Mouse (Mus musculus) kidney, embryonic 14.5 days (tissue): ENCODE data around the gene Olfml3. TPM values are rescaled to one million over a fixed set of nuclear protein-coding genes. Genes with fewer than 3 reads are reported as not detected.

Experiments
- ATAC-seq: fragments of 200-750 bp; cut with Nextera tagmentation; 2 replicates; pipeline ENCODE4 v1.8.0; 2017; ENCODE audit warnings: moderate number of reproducible peaks, mild to moderate bottlenecking, moderate TSS enrichment, moderate library complexity; ENCODE audit not compliant: low FRiP score, low TSS enrichment
- H3K27ac ChIP-seq: fragments of 300-500 bp; sonication (generic); 2 replicates; pipeline ENCODE4 v1.5.1; 2014; ENCODE audit warnings: low read depth, mild to moderate bottlenecking, low read length, moderate library complexity, mixed read lengths
- H3K27me3 ChIP-seq: fragments of 300-500 bp; sonication (generic); 2 replicates; pipeline ENCODE4 v1.6.1; 2014; ENCODE audit warnings: mild to moderate bottlenecking, low read length; ENCODE audit not compliant: control insufficient read depth, insufficient read depth
- H3K36me3 ChIP-seq: fragments of 300-500 bp; sonication (generic); 2 replicates; pipeline ENCODE4 v1.6.1; 2014; ENCODE audit warnings: low read length, mixed read lengths; ENCODE audit not compliant: control insufficient read depth, insufficient read depth
- H3K4me1 ChIP-seq: fragments of 300-500 bp; sonication (generic); 2 replicates; pipeline ENCODE4 v1.6.1; 2014; ENCODE audit warnings: low read length, mixed read lengths; ENCODE audit not compliant: control insufficient read depth, insufficient read depth
- H3K4me2 ChIP-seq: fragments of 300-500 bp; sonication (generic); replicated peaks from 2 replicates; pipeline ENCODE4 v1.6.1; 2014; ENCODE audit warnings: low read depth, mild to moderate bottlenecking, low read length
- H3K4me3 ChIP-seq: fragments of 300-500 bp; sonication (generic); 2 replicates; pipeline ENCODE4 v1.5.1; 2014; ENCODE audit warnings: mild to moderate bottlenecking, low read length
- H3K9ac ChIP-seq: fragments of 300-500 bp; sonication (generic); 2 replicates; pipeline ENCODE4 v1.6.1; 2014; ENCODE audit warnings: low read depth, mild to moderate bottlenecking, low read length, moderate library complexity
- H3K9me3 ChIP-seq: fragments of 300-500 bp; sonication (generic); 2 replicates; pipeline ENCODE4 v1.6.1; 2016; ENCODE audit warnings: low read length; ENCODE audit not compliant: control insufficient read depth
- WGBS: fragments of 180-500 bp; shearing (Covaris S2); extraction: QIAGEN DNeasy Blood & Tissue Kit; methylation state at CpG from one replicate; pipeline ENCODE4 v1.1.7; 2014; 5-methylcytosine and 5-hydroxymethylcytosine counted together
- polyA plus RNA-seq: library from polyadenylated mRNA; unstranded; fragments of >200 nt; fragmentation: Nextera tagmentation; extraction: Ambion mirVana; gene quantifications from 2 replicates; pipeline ENCODE4 v1.2.1, GENCODE M21; 2014

Gene Olfml3
- polyA plus RNA-seq, 1 experiment from 2014 or later = 58.4 TPM

- Histone ChIP-seq H3K4me2 (no peak overlapping the region), H3K36me3 (peaks cover 85% of the 10 kb centered on the region), H3K4me3 (no peak overlapping the region), H3K9ac (no peak overlapping the region), H3K9me3 (no peaks in the 10 kb centered on the region), H3K27ac (no peak overlapping the region), H3K27me3 (no peaks in the 10 kb centered on the region), H3K4me1 (no peaks in the 10 kb centered on the region)
- WGBS = 82% methylated on average over 5 of the region's 5 CpGs
- ATAC-seq = no peak
Observed at GRCm38 (mm10) chr3:103746711-103747110, 8.9 kb upstream of the Olfml3 start.

GRCm38 (mm10) chr3:103745001-103745770 is 7.4 kb upstream of the Olfml3 start:
- Histone ChIP-seq H3K9me3 (no peaks in the 10 kb centered on the region), H3K4me2 (no peak overlapping the region), H3K4me3 (no peak overlapping the region), H3K27ac (no peak overlapping the region), H3K36me3 (peaks cover 75% of the 10 kb centered on the region), H3K9ac (no peak overlapping the region), H3K27me3 (no peaks in the 10 kb centered on the region), H3K4me1 (no peaks in the 10 kb centered on the region)
- ATAC-seq = no peak
- 64% methylated on average over 14 of the region's 14 CpGs for WGBS

GRCm38 (mm10) chr3:103743208-103743607 is 5.4 kb upstream of the Olfml3 start:
- H3K9ac ChIP-seq = no peak overlapping the region
- H3K27me3 ChIP-seq = no peaks in the 10 kb centered on the region
- no peak for ATAC-seq
- no peak overlapping the region for H3K27ac ChIP-seq
- H3K4me2 ChIP-seq = no peak overlapping the region
- no peaks in the 10 kb centered on the region for H3K9me3 ChIP-seq
- H3K4me3 ChIP-seq = no peak overlapping the region
- H3K4me1 ChIP-seq = no peaks in the 10 kb centered on the region
- H3K36me3 ChIP-seq = peaks cover 59% of the 10 kb centered on the region
- WGBS = 82% methylated on average over 6 of the region's 6 CpGs

GRCm38 (mm10) chr3:103740342-103740741 is 2.5 kb upstream of the Olfml3 start:
- Histone ChIP-seq H3K4me1 (peaks cover 21% of the 10 kb centered on the region), H3K27ac (no peak overlapping the region), H3K4me3 (no peak overlapping the region), H3K27me3 (no peaks in the 10 kb centered on the region), H3K9me3 (no peaks in the 10 kb centered on the region), H3K9ac (no peak overlapping the region), H3K36me3 (peaks cover 34% of the 10 kb centered on the region), H3K4me2 (no peak overlapping the region)
- ATAC-seq = no peak
- WGBS = 47% methylated on average over 5 of the region's 5 CpGs

- peak within 1 kb of the TSS; percentile 54 for H3K9ac ChIP-seq
- H3K9me3 ChIP-seq = no peaks in the 10 kb centered on the region
- peaks cover 32% of the 10 kb centered on the region for H3K4me1 ChIP-seq
- peaks cover 24% of the 10 kb centered on the region for H3K36me3 ChIP-seq
- peak within 1 kb of the TSS; percentile 94 for H3K27ac ChIP-seq
- H3K4me3 ChIP-seq = peak within 1 kb of the TSS; percentile 40
- WGBS = 93% methylated on average over 1 of the region's 1 CpGs
- no peak for ATAC-seq
- H3K27me3 ChIP-seq = no peaks in the 10 kb centered on the region
- H3K4me2 ChIP-seq = peak within 1 kb of the TSS; percentile 51
Observed at GRCm38 (mm10) chr3:103739329-103739728, 1.5 kb upstream of the Olfml3 start, which contains the start of gene Gm10964. Gene Gm10964 (plus strand): TSS chr3:103739366.

- Histone ChIP-seq H3K9me3 (no peaks in the 10 kb centered on the region), H3K4me2 (peak overlapping the region; percentile 51), H3K4me3 (peak overlapping the region; percentile 40), H3K4me1 (peaks cover 48% of the 10 kb centered on the region), H3K27ac (peak overlapping the region; percentile 94), H3K9ac (peak overlapping the region; percentile 54), H3K36me3 (peaks cover 7% of the 10 kb centered on the region; the same call in 1 of the 2 replicates), H3K27me3 (no peaks in the 10 kb centered on the region)
- ATAC-seq = no peak
- 20% methylated on average over 16 of the region's 16 CpGs for WGBS
Observed at GRCm38 (mm10) chr3:103737061-103737754, 593 bp downstream of the Olfml3 start.

GRCm38 (mm10) chr3:103735776-103736600 is 1.8 kb downstream of the Olfml3 start:
- H3K27me3 ChIP-seq = no peaks in the 10 kb centered on the region
- no peaks in the 10 kb centered on the region for H3K9me3 ChIP-seq
- peak overlapping the region; percentile 51 for H3K4me2 ChIP-seq
- H3K9ac ChIP-seq = peak overlapping the region; percentile 54
- peaks cover 48% of the 10 kb centered on the region for H3K4me1 ChIP-seq
- peaks cover 4% of the 10 kb centered on the region; the same call in 1 of the 2 replicates for H3K36me3 ChIP-seq
- 57% methylated on average over 28 of the region's 28 CpGs for WGBS
- ATAC-seq = no peak
- H3K4me3 ChIP-seq = peak overlapping the region; percentile 40
- H3K27ac ChIP-seq = peak overlapping the region; percentile 94; the same call in 1 of the 2 replicates

- Histone ChIP-seq H3K4me3 (peak overlapping the region; percentile 40), H3K9me3 (no peaks in the 10 kb centered on the region), H3K4me1 (peaks cover 48% of the 10 kb centered on the region), H3K4me2 (peak overlapping the region; percentile 51), H3K27me3 (no peaks in the 10 kb centered on the region), H3K36me3 (peaks cover 4% of the 10 kb centered on the region; the same call in 1 of the 2 replicates), H3K27ac (peak overlapping the region; percentile 94; the same call in 1 of the 2 replicates), H3K9ac (peak overlapping the region; percentile 54; the same call in 1 of the 2 replicates)
- WGBS = 8% methylated on average over 11 of the region's 11 CpGs
- ATAC-seq = peak; percentile 47; the same call in 1 of the 2 replicates
Observed at GRCm38 (mm10) chr3:103734696-103735519, 2.9 kb downstream of the Olfml3 start.
